Mouse (Mus musculus): ENCODE measurements at regions not wholly inside any gene's neighbourhood (a gene's known extent, or its start where the extent isn't known, plus 50 kb on each side); places are given as distances from the start of the nearest gene placed in this dataset.

DNA sequence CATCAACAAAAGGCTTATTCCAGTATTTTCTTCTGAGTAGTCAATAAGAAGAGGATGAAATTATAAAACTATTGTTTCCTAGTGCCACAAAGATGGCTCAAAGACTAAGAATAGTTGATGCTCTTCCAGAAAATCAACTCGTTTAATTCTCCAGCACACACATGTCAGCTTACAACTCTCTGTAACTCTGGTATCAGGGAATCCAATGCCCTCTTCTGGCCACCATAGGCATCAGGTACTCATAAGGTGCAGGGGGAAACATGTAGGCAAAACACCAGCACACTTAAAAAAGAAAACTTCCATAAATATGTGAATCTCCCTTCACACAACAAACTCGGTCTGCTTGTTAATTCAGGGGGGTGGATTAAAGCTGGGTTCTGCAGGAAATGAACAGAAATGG, 734.6 kb upstream of the Pou3f3 start:
- no peaks in the 10 kb centered on the region for H3K9me3 ChIP-seq (ENCODE audit: control insufficient read depth, low read length)
- H3K36me3 ChIP-seq (ENCODE audit: control insufficient read depth, insufficient read depth, low read length), result no peaks in the 10 kb centered on the region
- no peaks in the 10 kb centered on the region for H3K4me1 ChIP-seq (ENCODE audit: control insufficient read depth, insufficient read depth, low read length)
- H3K4me2 ChIP-seq (ENCODE audit: low read depth, low read length), result no peak overlapping the region
- no peak overlapping the region for H3K9ac ChIP-seq (ENCODE audit: low read depth, low read length)
- H3K27ac ChIP-seq (ENCODE audit: low read length), result no peak overlapping the region
- 66% methylated on average over 2 of the region's 2 CpGs for WGBS
- ATAC-seq, result no peak
- no peak overlapping the region for H3K4me3 ChIP-seq (ENCODE audit: low read length)
- no peaks in the 10 kb centered on the region for H3K27me3 ChIP-seq (replicated peaks; ENCODE audit: control insufficient read depth, insufficient read depth, low read length)

DNA sequence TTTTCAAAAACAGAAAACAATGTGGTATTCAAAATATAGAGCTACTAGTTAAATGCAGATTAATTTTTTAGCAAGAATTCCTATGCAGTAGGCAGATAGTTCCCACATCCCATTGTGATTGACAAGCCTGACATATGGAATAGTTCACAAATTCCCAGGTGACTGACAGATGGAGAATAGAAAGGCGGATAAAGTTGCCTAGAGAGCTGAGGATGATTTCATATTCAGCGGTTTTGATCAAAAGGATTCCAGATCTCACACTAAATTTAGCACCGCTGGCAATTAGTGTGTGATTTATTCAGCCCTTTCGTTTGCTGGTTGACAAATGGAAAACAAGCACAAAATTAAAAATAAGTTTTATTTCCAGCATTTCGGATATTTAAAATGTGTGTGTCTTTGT, 714.0 kb upstream of the Pou3f3 start:
- Histone ChIP-seq H3K27me3 (replicated peaks; ENCODE audit: control insufficient read depth, insufficient read depth, low read length) (no peaks in the 10 kb centered on the region), H3K4me2 (ENCODE audit: low read depth, low read length) (no peak overlapping the region), H3K9me3 (ENCODE audit: control insufficient read depth, low read length) (no peaks in the 10 kb centered on the region), H3K4me1 (ENCODE audit: control insufficient read depth, insufficient read depth, low read length) (no peaks in the 10 kb centered on the region), H3K27ac (ENCODE audit: low read length) (no peak overlapping the region), H3K36me3 (ENCODE audit: control insufficient read depth, insufficient read depth, low read length) (no peaks in the 10 kb centered on the region), H3K9ac (ENCODE audit: low read depth, low read length) (no peak overlapping the region), H3K4me3 (ENCODE audit: low read length) (no peak overlapping the region)
- no peak for ATAC-seq
- WGBS, result 91% methylated on average over 5 of the region's 5 CpGs

DNA sequence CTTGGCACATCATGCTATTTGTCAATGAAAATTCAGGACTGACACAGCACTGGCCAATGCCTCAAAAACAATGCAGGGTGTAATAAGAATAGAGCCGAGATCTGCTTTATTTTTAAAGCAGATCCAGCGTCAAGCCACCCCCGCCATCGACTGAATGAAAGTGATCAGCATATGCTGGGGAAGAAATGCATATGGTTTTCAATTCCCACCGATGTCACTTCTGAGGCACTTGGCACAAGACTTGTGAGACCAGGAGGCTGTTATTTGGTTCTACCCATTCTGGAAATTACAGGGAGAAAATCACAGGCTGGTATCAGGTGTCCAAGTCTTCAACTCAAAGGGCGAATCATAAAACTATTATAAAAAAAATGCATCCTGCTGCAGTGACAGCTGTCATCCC, 689.3 kb upstream of the Pou3f3 start:
- Histone ChIP-seq H3K9ac (ENCODE audit: low read depth, low read length) (no peak overlapping the region), H3K4me3 (ENCODE audit: low read length) (no peak overlapping the region), H3K4me1 (ENCODE audit: control insufficient read depth, insufficient read depth, low read length) (no peaks in the 10 kb centered on the region), H3K36me3 (ENCODE audit: control insufficient read depth, insufficient read depth, low read length) (no peaks in the 10 kb centered on the region), H3K9me3 (ENCODE audit: control insufficient read depth, low read length) (no peaks in the 10 kb centered on the region), H3K27me3 (replicated peaks; ENCODE audit: control insufficient read depth, insufficient read depth, low read length) (no peaks in the 10 kb centered on the region), H3K4me2 (ENCODE audit: low read depth, low read length) (no peak overlapping the region), H3K27ac (ENCODE audit: low read length) (no peak overlapping the region)
- 85% methylated on average over 6 of the region's 6 CpGs for WGBS
- no peak for ATAC-seq

DNA sequence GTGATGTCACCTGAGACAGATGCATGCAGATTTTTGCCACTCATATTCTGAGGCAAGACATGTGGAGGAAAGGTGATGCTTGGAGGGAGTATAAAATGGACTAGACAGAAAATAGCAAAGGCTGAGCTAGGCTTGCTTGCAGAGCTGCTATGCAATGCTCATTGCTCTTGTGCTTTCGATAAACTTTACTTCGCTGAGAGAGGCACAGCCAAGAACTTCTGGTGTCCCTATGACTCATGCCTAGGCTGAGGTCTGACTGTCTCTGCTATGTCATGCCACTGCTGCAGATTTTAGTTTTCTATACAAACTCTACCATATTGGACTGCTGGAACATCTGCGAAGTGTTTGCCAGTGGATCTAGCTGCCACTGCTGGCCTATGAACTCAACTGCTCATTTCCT, 687.5 kb upstream of the Pou3f3 start:
- Histone ChIP-seq H3K9me3 (ENCODE audit: control insufficient read depth, low read length) (no peaks in the 10 kb centered on the region), H3K27me3 (replicated peaks; ENCODE audit: control insufficient read depth, insufficient read depth, low read length) (no peaks in the 10 kb centered on the region), H3K4me1 (ENCODE audit: control insufficient read depth, insufficient read depth, low read length) (no peaks in the 10 kb centered on the region), H3K27ac (ENCODE audit: low read length) (no peak overlapping the region), H3K9ac (ENCODE audit: low read depth, low read length) (no peak overlapping the region), H3K4me3 (ENCODE audit: low read length) (no peak overlapping the region), H3K4me2 (ENCODE audit: low read depth, low read length) (no peak overlapping the region), H3K36me3 (ENCODE audit: control insufficient read depth, insufficient read depth, low read length) (no peaks in the 10 kb centered on the region)
- ATAC-seq, result no peak
- 95% methylated on average over 3 of the region's 3 CpGs for WGBS

DNA sequence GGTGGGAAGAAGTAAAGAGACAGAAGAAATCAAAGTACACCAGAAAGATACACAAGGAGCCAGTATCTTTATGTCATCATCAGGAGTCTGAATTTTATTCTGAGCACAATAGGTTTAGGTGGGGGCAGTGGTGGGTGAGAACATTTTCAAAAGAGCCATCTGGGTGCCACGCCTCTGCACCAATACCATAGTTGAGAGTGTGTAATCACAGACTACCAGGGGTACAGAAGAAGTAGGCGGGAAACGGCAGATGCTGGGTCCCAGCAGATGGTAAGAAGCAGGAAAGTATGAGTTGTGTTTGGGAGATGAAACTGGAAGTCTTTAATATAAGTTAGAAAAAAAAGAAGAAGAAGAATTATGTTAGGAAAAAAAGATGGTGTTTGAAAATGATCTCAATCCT, 682.7 kb upstream of the Pou3f3 start:
- H3K4me1 ChIP-seq (ENCODE audit: control insufficient read depth, insufficient read depth, low read length), result no peaks in the 10 kb centered on the region
- no peak overlapping the region for H3K4me2 ChIP-seq (ENCODE audit: low read depth, low read length)
- no peak overlapping the region for H3K9ac ChIP-seq (ENCODE audit: low read depth, low read length)
- no peaks in the 10 kb centered on the region for H3K27me3 ChIP-seq (replicated peaks; ENCODE audit: control insufficient read depth, insufficient read depth, low read length)
- no peak overlapping the region for H3K4me3 ChIP-seq (ENCODE audit: low read length)
- H3K9me3 ChIP-seq (ENCODE audit: control insufficient read depth, low read length), result no peaks in the 10 kb centered on the region
- no peak for ATAC-seq
- WGBS, result 90% methylated on average over 3 of the region's 3 CpGs
- no peak overlapping the region for H3K27ac ChIP-seq (ENCODE audit: low read length)
- no peaks in the 10 kb centered on the region for H3K36me3 ChIP-seq (ENCODE audit: control insufficient read depth, insufficient read depth, low read length)

DNA sequence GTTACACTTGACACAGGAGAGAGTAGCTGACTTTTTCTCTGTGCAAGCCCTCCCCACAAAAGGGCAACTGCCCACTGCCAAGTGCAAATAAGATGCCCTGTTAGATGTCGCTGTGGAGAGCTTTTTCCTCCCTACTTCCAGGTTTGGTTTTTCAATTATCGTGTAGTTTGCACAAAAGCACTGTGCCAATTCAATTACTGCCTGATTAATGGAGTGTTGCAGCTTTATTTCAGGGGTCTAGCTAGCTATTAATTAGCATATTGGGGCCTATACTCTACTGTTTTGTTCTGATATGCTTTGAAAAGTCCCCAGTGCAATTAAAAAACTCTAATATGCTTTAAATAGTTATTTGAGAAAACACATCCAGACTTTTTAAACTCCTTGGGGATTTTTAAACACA, 676.6 kb upstream of the Pou3f3 start:
- 64% methylated on average over 2 of the region's 2 CpGs for WGBS
- H3K4me2 ChIP-seq (ENCODE audit: low read depth, low read length), result no peak overlapping the region
- no peaks in the 10 kb centered on the region for H3K27me3 ChIP-seq (replicated peaks; ENCODE audit: control insufficient read depth, insufficient read depth, low read length)
- ATAC-seq, result no peak
- H3K27ac ChIP-seq (ENCODE audit: low read length), result no peak overlapping the region
- no peak overlapping the region for H3K4me3 ChIP-seq (ENCODE audit: low read length)
- H3K4me1 ChIP-seq (ENCODE audit: control insufficient read depth, insufficient read depth, low read length), result no peaks in the 10 kb centered on the region
- H3K36me3 ChIP-seq (ENCODE audit: control insufficient read depth, insufficient read depth, low read length), result no peaks in the 10 kb centered on the region
- H3K9ac ChIP-seq (ENCODE audit: low read depth, low read length), result no peak overlapping the region
- no peaks in the 10 kb centered on the region for H3K9me3 ChIP-seq (ENCODE audit: control insufficient read depth, low read length)

DNA sequence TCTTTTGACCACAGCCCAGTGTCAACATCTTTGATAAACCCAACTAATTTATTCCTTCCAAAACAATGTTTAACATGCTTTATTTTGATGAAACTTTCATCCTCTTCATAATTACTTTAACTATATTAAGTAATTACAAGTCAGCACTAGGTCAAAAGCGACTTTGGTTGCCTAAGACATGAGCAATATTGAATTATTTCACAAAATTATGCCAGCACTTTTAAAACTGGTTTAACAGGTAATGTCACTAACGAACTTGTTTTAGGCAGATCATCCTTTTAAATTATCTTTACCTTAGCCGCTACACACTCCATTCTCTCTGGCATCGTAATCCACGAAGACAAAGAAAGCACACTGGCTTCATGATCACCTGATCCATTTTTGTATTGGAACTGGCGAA, 669.8 kb upstream of the Pou3f3 start:
- H3K9me3 ChIP-seq (ENCODE audit: control insufficient read depth, low read length), result no peaks in the 10 kb centered on the region
- H3K4me1 ChIP-seq (ENCODE audit: control insufficient read depth, insufficient read depth, low read length), result no peaks in the 10 kb centered on the region
- no peak overlapping the region for H3K9ac ChIP-seq (ENCODE audit: low read depth, low read length)
- no peaks in the 10 kb centered on the region for H3K27me3 ChIP-seq (replicated peaks; ENCODE audit: control insufficient read depth, insufficient read depth, low read length)
- no peak overlapping the region for H3K27ac ChIP-seq (ENCODE audit: low read length)
- WGBS, result 84% methylated on average over 6 of the region's 6 CpGs
- no peak for ATAC-seq
- H3K4me3 ChIP-seq (ENCODE audit: low read length), result no peak overlapping the region
- no peaks in the 10 kb centered on the region for H3K36me3 ChIP-seq (ENCODE audit: control insufficient read depth, insufficient read depth, low read length)
- no peak overlapping the region for H3K4me2 ChIP-seq (ENCODE audit: low read depth, low read length)

DNA sequence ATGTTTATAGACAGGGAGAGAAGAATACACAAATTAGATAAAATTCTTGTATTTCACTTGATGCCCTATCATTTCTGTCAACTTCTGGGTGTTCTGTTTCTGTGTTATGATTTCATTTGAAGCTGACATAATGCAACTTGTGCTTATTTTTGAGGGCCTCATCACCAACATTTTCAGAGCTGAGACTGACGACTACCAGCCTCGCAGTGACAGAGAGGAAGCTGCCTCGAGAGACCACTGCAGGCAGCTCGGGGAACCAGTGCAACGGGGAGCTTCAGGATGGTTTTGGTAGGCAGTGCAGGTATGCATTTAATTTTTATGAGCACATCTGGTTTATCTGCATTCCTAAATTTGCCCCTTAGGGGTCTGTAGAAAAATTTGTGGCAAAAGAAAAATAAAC, 669.1 kb upstream of the Pou3f3 start:
- Histone ChIP-seq H3K36me3 (ENCODE audit: control insufficient read depth, insufficient read depth, low read length) (no peaks in the 10 kb centered on the region), H3K27me3 (replicated peaks; ENCODE audit: control insufficient read depth, insufficient read depth, low read length) (no peaks in the 10 kb centered on the region), H3K9me3 (ENCODE audit: control insufficient read depth, low read length) (no peaks in the 10 kb centered on the region), H3K4me2 (ENCODE audit: low read depth, low read length) (no peak overlapping the region), H3K27ac (ENCODE audit: low read length) (no peak overlapping the region), H3K4me3 (ENCODE audit: low read length) (no peak overlapping the region), H3K4me1 (ENCODE audit: control insufficient read depth, insufficient read depth, low read length) (no peaks in the 10 kb centered on the region), H3K9ac (ENCODE audit: low read depth, low read length) (no peak overlapping the region)
- 66% methylated on average over 5 of the region's 5 CpGs for WGBS
- no peak for ATAC-seq

DNA sequence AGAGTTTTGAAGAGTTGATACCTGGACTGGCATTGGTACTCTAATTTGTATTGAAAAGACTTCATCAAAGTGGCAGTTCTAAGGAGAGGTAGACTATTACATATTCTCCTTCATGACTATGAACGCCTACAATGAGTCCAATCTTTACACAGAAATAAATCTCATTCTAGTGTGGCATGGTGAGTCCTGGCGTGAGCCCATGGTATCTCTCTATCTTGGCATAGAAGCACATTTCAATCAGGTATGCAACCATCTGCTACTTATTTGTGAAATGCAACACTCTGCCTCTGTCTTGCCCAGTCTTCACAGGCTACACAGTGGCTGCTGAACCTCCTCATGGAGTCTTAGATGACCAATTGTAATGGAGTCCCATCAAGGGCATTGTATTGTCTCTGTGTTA, 661.8 kb upstream of the Pou3f3 start:
- 85% methylated on average over 2 of the region's 2 CpGs for WGBS
- no peaks in the 10 kb centered on the region for H3K36me3 ChIP-seq (ENCODE audit: control insufficient read depth, insufficient read depth, low read length)
- H3K27ac ChIP-seq (ENCODE audit: low read length), result no peak overlapping the region
- no peak overlapping the region for H3K4me3 ChIP-seq (ENCODE audit: low read length)
- no peaks in the 10 kb centered on the region for H3K4me1 ChIP-seq (ENCODE audit: control insufficient read depth, insufficient read depth, low read length)
- no peak overlapping the region for H3K9ac ChIP-seq (ENCODE audit: low read depth, low read length)
- no peaks in the 10 kb centered on the region for H3K9me3 ChIP-seq (ENCODE audit: control insufficient read depth, low read length)
- no peak overlapping the region for H3K4me2 ChIP-seq (ENCODE audit: low read depth, low read length)
- no peak for ATAC-seq
- no peaks in the 10 kb centered on the region for H3K27me3 ChIP-seq (replicated peaks; ENCODE audit: control insufficient read depth, insufficient read depth, low read length)

DNA sequence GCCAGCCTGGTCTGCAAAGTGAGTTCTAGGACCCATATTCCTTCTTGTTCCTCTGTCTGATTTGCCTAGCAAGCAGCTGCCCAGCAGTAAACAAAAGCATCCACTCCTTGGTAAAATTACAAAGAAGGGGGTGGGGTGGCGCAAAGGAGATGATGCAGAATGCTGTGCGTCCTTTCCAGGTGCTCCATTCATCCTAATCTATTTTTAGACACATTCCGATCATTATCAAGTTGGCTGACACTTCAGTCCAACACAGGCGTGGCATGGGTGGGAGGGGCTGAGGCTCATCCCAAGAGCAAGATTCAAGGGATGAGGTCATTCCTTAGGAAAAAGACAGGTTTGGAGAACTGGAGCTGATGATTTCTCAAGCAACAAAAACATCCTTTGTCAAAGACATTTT, 660.2 kb upstream of the Pou3f3 start:
- Histone ChIP-seq H3K27ac (ENCODE audit: low read length) (no peak overlapping the region), H3K4me3 (ENCODE audit: low read length) (no peak overlapping the region), H3K4me2 (ENCODE audit: low read depth, low read length) (no peak overlapping the region), H3K4me1 (ENCODE audit: control insufficient read depth, insufficient read depth, low read length) (no peaks in the 10 kb centered on the region), H3K27me3 (replicated peaks; ENCODE audit: control insufficient read depth, insufficient read depth, low read length) (no peaks in the 10 kb centered on the region), H3K9ac (ENCODE audit: low read depth, low read length) (no peak overlapping the region), H3K9me3 (ENCODE audit: control insufficient read depth, low read length) (no peaks in the 10 kb centered on the region), H3K36me3 (ENCODE audit: control insufficient read depth, insufficient read depth, low read length) (no peaks in the 10 kb centered on the region)
- WGBS, result 78% methylated on average over 4 of the region's 4 CpGs
- no peak for ATAC-seq
